Mouse (Mus musculus) adrenal gland, postnatal 36 days (tissue): ENCODE measurements around the gene Lrrc3c. TPM values are rescaled to one million over a fixed set of nuclear protein-coding genes. Genes with fewer than 3 reads are reported as not detected.

Source experiments
- DNase-seq, 2 experiments: peaks; one replicate each; pipeline ENCODE4 v3.0.0; 2021; ENCODE audit warnings: mixed read lengths in 1 of 2
- total RNA-seq, 2 experiments: library from RNA; stranded (reverse); gene quantifications; 2 replicates each; pipeline ENCODE4 v1.2.3; 2021

The Lrrc3c gene
- total RNA-seq, 2 experiments from 2014 or later: not detected

DNA sequence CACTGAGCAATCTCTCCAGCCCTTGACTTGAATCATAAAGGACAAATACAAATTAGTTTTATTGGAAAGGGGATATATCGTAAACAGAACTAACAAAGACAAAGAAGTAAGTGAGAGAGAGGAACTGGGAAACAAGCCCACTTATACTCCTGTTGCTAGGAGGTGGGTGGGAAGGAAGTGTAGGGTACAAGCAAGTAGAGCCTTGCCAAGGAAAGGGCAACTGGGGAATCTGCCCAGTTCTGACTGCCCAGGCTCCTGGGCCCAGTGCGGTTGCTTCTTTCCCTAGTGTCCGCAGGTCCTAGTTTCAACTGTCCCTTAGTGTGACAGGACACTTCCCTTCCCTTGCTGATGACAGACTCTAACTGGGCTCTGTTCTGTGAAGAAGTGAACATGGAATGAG lies 30.6 kb downstream of the Lrrc3c start:
- DNase-seq: no peak

DNA sequence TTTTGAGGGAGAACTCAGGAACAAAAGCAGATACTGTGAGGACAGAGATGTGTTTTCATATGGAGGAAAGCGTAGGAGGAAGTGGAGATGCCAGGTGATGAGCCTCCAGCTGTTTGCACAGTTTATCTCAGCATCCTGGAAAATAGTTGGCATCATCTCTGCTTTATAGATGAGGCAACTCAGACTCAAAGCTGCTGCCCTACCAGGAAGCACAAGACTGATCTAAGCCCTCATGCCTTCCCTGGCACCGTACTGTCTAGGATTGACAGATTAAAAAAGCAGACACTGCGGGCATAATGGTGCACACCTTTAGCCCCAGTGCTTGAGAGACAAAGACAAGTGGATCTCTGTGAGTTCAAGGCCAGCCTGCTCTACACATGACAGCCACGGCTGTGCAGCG lies 32.6 kb downstream of the Lrrc3c start:
- DNase-seq: no peak

DNA sequence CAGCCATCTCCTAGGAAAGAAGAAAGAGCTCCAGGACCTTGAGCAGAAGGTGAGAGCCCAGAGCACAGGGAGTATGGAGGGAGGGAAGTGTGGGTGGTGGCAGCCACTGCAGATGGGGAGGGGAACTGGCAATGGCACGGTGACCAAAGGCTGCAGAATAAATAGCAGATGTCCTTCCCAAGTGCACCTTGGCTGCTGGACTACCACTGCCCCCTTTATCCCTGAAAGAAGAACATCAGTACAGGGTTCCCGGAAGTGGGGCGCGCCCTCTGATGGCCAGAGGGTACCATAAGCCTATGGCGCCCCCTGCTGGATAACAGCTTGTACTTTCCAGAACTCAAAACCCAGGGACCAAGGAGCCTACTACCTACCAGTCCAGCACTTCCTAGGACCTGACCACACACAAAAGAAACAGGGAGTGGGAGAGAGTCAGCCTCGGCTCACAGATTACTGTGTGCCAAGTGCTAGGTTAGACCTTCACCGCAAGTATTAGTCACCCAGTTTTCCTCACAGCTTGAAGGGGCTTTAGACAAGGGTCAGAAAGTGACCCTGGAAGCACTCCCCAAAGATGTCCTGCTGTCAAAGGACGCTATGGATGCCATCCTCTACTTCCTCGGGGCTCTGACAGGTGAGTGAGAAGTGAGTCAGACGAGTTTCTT lies 37.4 kb downstream of the Lrrc3c start:
- DNase-seq: peak; percentile 26 to 36

DNA sequence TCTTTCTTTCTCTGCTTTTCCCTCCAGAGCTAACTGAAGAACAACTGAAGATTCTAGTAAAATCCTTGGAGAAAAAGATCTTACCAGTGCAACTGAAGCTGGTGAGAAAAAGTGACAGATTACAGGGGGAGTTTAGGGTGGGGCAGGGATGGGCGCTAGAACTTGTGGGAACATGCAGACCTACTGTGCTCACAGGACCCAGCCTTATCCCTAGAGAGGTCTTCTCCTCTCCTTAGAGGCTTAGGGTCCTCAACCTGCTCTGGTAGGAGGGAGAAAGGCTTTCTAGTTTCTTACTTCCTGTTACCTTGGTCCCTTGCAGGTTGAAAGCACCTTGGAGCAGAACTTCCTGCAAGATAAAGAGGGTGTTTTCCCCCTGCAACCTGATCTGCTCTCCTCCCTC lies 39.4 kb downstream of the Lrrc3c start:
- no peak for DNase-seq

DNA sequence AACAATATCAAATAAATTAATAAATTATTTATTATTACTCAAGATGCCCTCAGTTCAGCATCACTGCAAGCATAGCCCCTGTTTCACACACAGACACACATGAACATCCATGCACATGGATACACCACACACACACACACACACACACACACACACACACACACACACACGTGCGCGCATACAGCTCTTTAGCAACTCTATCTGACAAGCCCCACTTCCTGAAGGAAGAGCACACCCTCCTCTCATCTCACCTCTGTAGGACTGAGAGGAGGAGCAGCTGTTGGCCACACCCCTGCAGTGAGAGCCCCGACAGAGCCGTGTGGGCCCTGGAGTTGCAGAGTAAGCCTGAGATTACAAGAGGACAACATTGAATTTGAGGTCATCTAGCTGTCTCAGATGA lies 42.0 kb downstream of the Lrrc3c start:
- no peak for DNase-seq

DNA sequence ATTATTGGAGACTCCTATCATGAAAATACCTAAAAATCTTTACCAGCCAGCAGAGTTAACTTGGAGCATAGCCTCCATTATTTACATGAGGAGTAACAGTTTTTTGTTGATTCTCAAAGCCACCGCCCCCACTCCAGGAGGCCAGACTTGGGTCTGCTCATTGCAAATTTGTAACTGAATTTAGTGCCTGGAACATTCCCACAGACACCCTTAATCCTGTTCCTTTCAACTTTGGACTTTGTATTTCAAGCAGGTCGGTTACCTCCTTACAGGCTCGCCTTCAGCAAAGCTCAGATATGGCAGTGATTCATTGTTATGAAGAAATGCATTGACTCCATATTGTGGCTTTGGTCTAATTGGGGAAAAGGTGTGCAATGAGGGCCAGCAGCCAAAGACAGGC lies 46.7 kb downstream of the Lrrc3c start:
- no peak for DNase-seq

DNA sequence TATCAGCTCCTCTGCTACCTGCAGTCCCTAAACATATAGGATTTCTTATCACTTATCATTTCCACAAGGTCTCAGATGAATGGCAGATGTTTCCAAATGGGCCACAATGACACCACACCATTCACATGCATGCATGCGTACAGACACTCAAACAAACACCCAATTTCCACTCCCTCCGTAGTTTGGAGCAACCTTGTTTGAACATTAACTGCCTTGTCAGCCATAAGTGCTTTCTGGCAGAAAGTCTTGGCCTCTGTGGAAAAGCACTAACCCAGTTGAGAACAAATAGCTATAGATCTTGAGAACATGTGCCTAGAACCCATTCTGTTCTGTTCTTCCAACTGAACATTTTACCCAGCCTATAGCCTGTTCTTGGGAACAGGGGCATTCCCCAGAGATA lies 47.9 kb downstream of the Lrrc3c start:
- DNase-seq: no peak

DNA sequence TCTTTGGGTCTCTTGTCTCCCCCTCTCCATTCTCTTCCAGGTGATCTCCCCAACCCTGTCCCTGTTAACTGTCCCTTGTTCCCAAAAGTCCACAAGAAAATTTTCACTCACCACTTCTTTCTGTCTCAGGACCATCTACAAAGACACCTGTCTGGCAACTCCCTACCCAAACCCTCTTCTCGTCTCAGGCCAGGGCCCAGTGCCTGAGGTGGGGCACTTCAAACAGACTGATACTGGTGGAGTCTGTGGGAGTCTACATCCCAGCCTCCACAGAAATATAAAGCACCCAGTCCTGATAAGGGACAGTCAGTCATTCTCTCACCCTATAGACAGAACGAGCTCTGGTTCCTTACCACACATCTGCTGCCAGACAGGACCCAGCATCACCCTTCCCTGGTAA lies 48.4 kb downstream of the Lrrc3c start, which contains the start of gene Gsdma2:
Gene Gsdma2 (plus strand): TSS at position 301 of the 400 bp plus-strand sequence.
- DNase-seq: no peak

Other genes with a start within 250 kb of the Lrrc3c start
- gene Ppp1r1b, start 249.9 kb upstream of the Lrrc3c start, total RNA-seq: not detected
- 10 to 100 TPM; 22.3 to 23.2 TPM for gene Stard3, start 239.9 kb upstream of the Lrrc3c start, total RNA-seq
- gene Tcap, start 214.5 kb upstream of the Lrrc3c start, total RNA-seq: 1 to 10 TPM in 1 of 2 experiments, under 1 TPM in 1; 0.43 to 1.2 TPM
- gene Pnmt, start 211.8 kb upstream of the Lrrc3c start, total RNA-seq: 100 to 1,000 TPM; 363 to 581 TPM
- gene Pgap3, start 197.8 kb upstream of the Lrrc3c start, total RNA-seq: 1 to 10 TPM; 4.4 to 7.2 TPM
- 1 to 10 TPM; 4.2 to 4.7 TPM for gene Erbb2, start 185.8 kb upstream of the Lrrc3c start, total RNA-seq
- gene Mien1, start 159.3 kb upstream of the Lrrc3c start, total RNA-seq: 10 to 100 TPM; 84.0 to 84.2 TPM
- gene Grb7, start 151.9 kb upstream of the Lrrc3c start, total RNA-seq: not detected
- under 1 TPM; 0.13 to 0.36 TPM for gene Ikzf3, start 52.3 kb upstream of the Lrrc3c start, total RNA-seq
- under 1 TPM; 0.50 to 0.82 TPM for gene Zpbp2, start 47.2 kb upstream of the Lrrc3c start, total RNA-seq
- 100 to 1,000 TPM; 133 to 139 TPM for gene Ormdl3, start 10.9 kb upstream of the Lrrc3c start, total RNA-seq
- 10 to 100 TPM; 13.9 to 15.3 TPM for gene Gm12355, start 27.4 kb downstream of the Lrrc3c start, total RNA-seq
- 10 to 100 TPM; 12.9 to 17.0 TPM for gene Gsdma3, start 28.1 kb downstream of the Lrrc3c start, total RNA-seq
- under 1 TPM; 0.43 to 0.76 TPM for gene Gsdma2, start 48.5 kb downstream of the Lrrc3c start, total RNA-seq
- not detected for gene Gsdma, start 66.1 kb downstream of the Lrrc3c start, total RNA-seq
- 100 to 1,000 TPM; 124 to 128 TPM for gene Psmd3, start 84.3 kb downstream of the Lrrc3c start, total RNA-seq
- gene Csf3, start 103.0 kb downstream of the Lrrc3c start, total RNA-seq: not detected
- gene Med24, start 131.1 kb downstream of the Lrrc3c start, total RNA-seq: 10 to 100 TPM; 46.9 to 52.0 TPM
- gene Thra, start 142.3 kb downstream of the Lrrc3c start, total RNA-seq: 10 to 100 TPM; 69.2 to 91.7 TPM
- gene Nr1d1, start 177.0 kb downstream of the Lrrc3c start, total RNA-seq: 100 to 1,000 TPM; 116 to 171 TPM
- 100 to 1,000 TPM in 1 of 2 experiments, 10 to 100 TPM in 1; 94.2 to 106 TPM for gene Msl1, start 197.2 kb downstream of the Lrrc3c start, total RNA-seq
- 10 to 100 TPM; 29.6 to 34.3 TPM for gene Casc3, start 206.6 kb downstream of the Lrrc3c start, total RNA-seq
- gene Rapgefl1, start 238.5 kb downstream of the Lrrc3c start, total RNA-seq: under 1 TPM; 0.46 to 0.69 TPM